Comparison of ENCODE assay signal across 24 mouse cellular contexts in the genomic region with DNA sequence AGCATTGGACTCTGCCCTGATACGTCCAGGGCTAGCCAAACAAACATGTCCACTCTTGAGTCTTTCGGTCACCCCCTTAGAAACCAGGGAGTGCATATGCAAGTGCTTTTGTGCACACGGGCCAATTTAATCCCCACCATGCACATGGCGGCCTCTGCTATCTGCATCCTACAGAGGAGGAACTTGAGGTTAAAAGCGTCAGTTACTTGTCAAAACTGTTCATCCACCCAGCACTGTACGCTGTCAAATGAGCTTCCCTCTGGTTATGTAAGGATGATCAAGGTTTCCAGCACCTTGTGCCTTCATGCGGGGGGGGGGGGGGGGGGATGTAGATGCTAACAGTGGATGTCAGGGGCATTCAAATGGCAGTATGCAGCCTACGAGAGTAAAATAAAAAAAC. TPM values are rescaled to one million over a fixed set of nuclear protein-coding genes. Genes with fewer than 3 reads are reported as not detected.
A peak's percentile ranks its signal among the peaks of the same experiment; 100 is the strongest.
DNase-seq lines count a peak whose midpoint lies in the region; ATAC-seq and TF ChIP-seq lines count a peak whose summit lies in the region.
"Had no signal": no experiment of that assay in that cellular context is flagged by ENCODE, and none has a peak within 500 bp of the region (broad histone marks: within the 10 kb centered on the region; RNA-seq: fewer than 3 reads in every experiment).

No protein-coding gene starts in this region.

- H3K27ac ChIP-seq in liver, embryonic 15.5 days (replicated peaks) = no peak overlapping the region
- no peak overlapping the region for H3K27ac ChIP-seq in lung, postnatal 0 days (ENCODE audit: low read length)
- H3K27ac ChIP-seq: forebrain, embryonic 15.5 days; heart, adult 2 months; hindbrain, embryonic 15.5 days; midbrain, embryonic 12.5 days had no signal

- TF ChIP-seq CTCF in G1E (IDR thresholded peaks at IDR 0.05; ENCODE audit: low read depth, low read length) = no peak
- TF ChIP-seq CTCF in lung, postnatal 0 days (IDR thresholded peaks at IDR 0.05) = no peak

- no peak overlapping the region for H3K4me3 ChIP-seq in G1E (ENCODE audit: low read depth, low read length)
- no peak overlapping the region for H3K4me3 ChIP-seq in liver, embryonic 15.5 days (replicated peaks)
- H3K4me3 ChIP-seq in lung, postnatal 0 days (ENCODE audit: low read depth, low read length) = no peak overlapping the region
- H3K4me3 ChIP-seq: forebrain, embryonic 15.5 days; heart, adult 2 months; hindbrain, embryonic 15.5 days; midbrain, embryonic 12.5 days had no signal

- H3K36me3 ChIP-seq in G1E (replicated peaks) = no peaks in the 10 kb centered on the region
- H3K36me3 ChIP-seq in liver, embryonic 15.5 days (replicated peaks) = no peaks in the 10 kb centered on the region
- no peaks in the 10 kb centered on the region for H3K36me3 ChIP-seq in lung, postnatal 0 days (ENCODE audit: insufficient read depth, low read length)
- H3K36me3 ChIP-seq: forebrain, embryonic 15.5 days; hindbrain, embryonic 15.5 days; midbrain, embryonic 12.5 days had no signal

- 11% methylated on average over 8 of the region's 8 CpGs for WGBS in liver, embryonic 15.5 days (ENCODE audit: insufficient replicate concordance)
- 79% methylated on average over 8 of the region's 8 CpGs for WGBS in lung, postnatal 0 days

- no peak for DNase-seq in G1E (ENCODE audit: low spot score)
- DNase-seq in gastrocnemius, adult 8-10 months (ENCODE audit: low spot score in 2 of 2) = no peak
- DNase-seq in lung, adult 18-20 months = no peak
- no peak for DNase-seq in lung, postnatal 0 days (ENCODE audit: low spot score)
- no peak for DNase-seq in gastrocnemius, postnatal 25 days
- DNase-seq: adrenal gland, adult 2 months; cerebellum, adult 2 months; cerebellum, postnatal 25 days; embryo, embryonic 11 days; gastrocnemius, postnatal 14 days; heart, adult 2 months; heart, postnatal 36 days; kidney, adult 2 months; kidney, postnatal 10 days; lung, adult 2 months; right cerebral cortex, postnatal 25 days; spleen, adult 18-20 months had no signal

- peaks cover 4% of the 10 kb centered on the region; the same call in 1 of the 2 replicates for H3K27me3 ChIP-seq in G1E (ENCODE audit: insufficient read depth, low read length)
- no peaks in the 10 kb centered on the region for H3K27me3 ChIP-seq in liver, embryonic 15.5 days
- no peaks in the 10 kb centered on the region for H3K27me3 ChIP-seq in lung, postnatal 0 days (replicated peaks; ENCODE audit: insufficient read depth, low read length)
- H3K27me3 ChIP-seq: forebrain, embryonic 15.5 days; hindbrain, embryonic 15.5 days had no signal

- H3K9ac ChIP-seq in liver, embryonic 15.5 days = no peak overlapping the region
- H3K9ac ChIP-seq in lung, postnatal 0 days (replicated peaks; ENCODE audit: low read depth) = no peak overlapping the region
- H3K9ac ChIP-seq: forebrain, embryonic 15.5 days; hindbrain, embryonic 15.5 days; midbrain, embryonic 12.5 days had no signal

- TF ChIP-seq EP300 in lung, postnatal 0 days (IDR thresholded peaks at IDR 0.05) = no peak

- no peak overlapping the region for H3K4me2 ChIP-seq in liver, embryonic 15.5 days
- no peak overlapping the region for H3K4me2 ChIP-seq in lung, postnatal 0 days (replicated peaks; ENCODE audit: low read depth, low read length)
- H3K4me2 ChIP-seq: forebrain, embryonic 15.5 days; hindbrain, embryonic 15.5 days; midbrain, embryonic 12.5 days had no signal

- ATAC-seq in G1E (ENCODE audit: extremely low read depth, insufficient number of reproducible peaks, low FRiP score, poor library complexity, severe bottlenecking) = peak; percentile 49
- peak; percentile 87 to 92 for ATAC-seq in hematopoietic stem cell, adult 5-6 weeks (replicated peaks in 1 of 2; ENCODE audit: insufficient read depth in 1 of 2, low FRiP score in 2 of 2, low TSS enrichment in 1 of 2, low read depth in 1 of 2, poor library complexity in 2 of 2, severe bottlenecking in 2 of 2)
- ATAC-seq in liver, embryonic 15.5 days (ENCODE audit: insufficient read depth) = peak; percentile 56; the same call in 1 of the 2 replicates
- ATAC-seq in megakaryocyte-erythroid progenitor cell, adult 5-6 weeks (replicated peaks; ENCODE audit: low FRiP score, low TSS enrichment, poor library complexity, severe bottlenecking) = peak; percentile 96
- ATAC-seq in lung, postnatal 0 days = no peak
- ATAC-seq: CD4-positive, CD25-positive, alpha-beta regulatory T cell, adult 4 months; forebrain, embryonic 15.5 days had no signal

- no peaks in the 10 kb centered on the region for H3K4me1 ChIP-seq in G1E (ENCODE audit: insufficient read depth, low read depth, low read length)
- peaks cover 3% of the 10 kb centered on the region; the same call in 1 of the 2 replicates for H3K4me1 ChIP-seq in liver, embryonic 15.5 days (replicated peaks)
- H3K4me1 ChIP-seq in lung, postnatal 0 days (ENCODE audit: insufficient read depth, low read depth, low read length) = no peaks in the 10 kb centered on the region; the same call in 1 of the 2 replicates
- H3K4me1 ChIP-seq: forebrain, embryonic 15.5 days; hindbrain, embryonic 15.5 days had no signal

- H3K9me3 ChIP-seq in G1E (replicated peaks) = no peaks in the 10 kb centered on the region
- H3K9me3 ChIP-seq in liver, embryonic 15.5 days (replicated peaks) = no peaks in the 10 kb centered on the region
- H3K9me3 ChIP-seq in lung, postnatal 0 days (ENCODE audit: low read length) = no peaks in the 10 kb centered on the region
- H3K9me3 ChIP-seq: forebrain, embryonic 15.5 days; hindbrain, embryonic 15.5 days; midbrain, embryonic 12.5 days had no signal

RNA-seq across cellular contexts. Expression of gene Gcnt2, which starts 49.5 kb away (rescaled TPM):
- total RNA-seq in G1E (2014; fragmentation: Nextera tagmentation) (not detected in 2 replicates), G1E (2017) (0.29 and 0.71 TPM in 2 replicates)
- not detected in 2 replicates for polyA plus RNA-seq in G1E (2012)
- 202 and 210 TPM in 2 replicates for total RNA-seq in hematopoietic stem cell, adult 5-6 weeks (2017)
- 1.6 TPM in 2 replicates for polyA plus RNA-seq in liver, embryonic 15.5 days (2015; fragmentation: Nextera tagmentation; extraction: Ambion mirVana)
- total RNA-seq in megakaryocyte-erythroid progenitor cell, adult 5-6 weeks (2014; fragmentation: Nextera tagmentation) = 7.6 and 10.8 TPM in 2 replicates
- total RNA-seq in megakaryocyte-erythroid progenitor cell, adult 5-6 weeks (2017) = 6.3 and 23.7 TPM in 2 replicates
- 10 to 100 TPM in 2 of 4 experiments, 1 to 10 TPM in 2; 7.2 to 13.5 (median 10.7) TPM for total RNA-seq in gastrocnemius, adult 8-10 months (2022)
- 10.8 and 10.9 TPM in 2 replicates for polyA plus RNA-seq in lung, postnatal 0 days (2015; fragmentation: Nextera tagmentation; extraction: Ambion mirVana)
- 1 to 10 TPM; 4.9 to 5.3 TPM for total RNA-seq in gastrocnemius, postnatal 25 days (2021)
